Mouse (Mus musculus) heart, postnatal 0 days (tissue): ENCODE results near the gene AC129217.1. TPM values are rescaled to one million over a fixed set of nuclear protein-coding genes. Genes with fewer than 3 reads are reported as not detected.

Experiments
- ATAC-seq: fragments of 200-750 bp; cut with Nextera tagmentation; 2 replicates; pipeline ENCODE4 v1.8.0; 2017; ENCODE audit warnings: low read depth, moderate number of reproducible peaks, moderate library complexity; ENCODE audit not compliant: insufficient read depth
- DNase-seq: peaks from one replicate; pipeline ENCODE4 v3.0.0-alpha.2; 2016; ENCODE audit warnings: low spot score
- H3K27ac ChIP-seq: fragments of 300-500 bp; sonication (generic); 2 replicates; pipeline ENCODE4 v1.5.1; 2014; ENCODE audit warnings: low read depth, mild to moderate bottlenecking
- H3K27me3 ChIP-seq: fragments of 300-500 bp; sonication (generic); 2 replicates; pipeline ENCODE4 v1.6.1; 2014; ENCODE audit warnings: low read length, mixed read lengths; ENCODE audit not compliant: control insufficient read depth, insufficient read depth
- H3K36me3 ChIP-seq: fragments of 300-500 bp; sonication (generic); replicated peaks from 2 replicates; pipeline ENCODE4 v1.6.1; 2014; ENCODE audit warnings: low read length, mixed read lengths; ENCODE audit not compliant: control insufficient read depth, insufficient read depth
- H3K4me1 ChIP-seq: fragments of 300-500 bp; sonication (generic); 2 replicates; pipeline ENCODE4 v1.6.1; 2014; ENCODE audit warnings: antibody characterized with exemption; ENCODE audit not compliant: control insufficient read depth, insufficient read depth
- H3K4me2 ChIP-seq: fragments of 300-500 bp; sonication (generic); 2 replicates; pipeline ENCODE4 v1.6.1; 2014; ENCODE audit warnings: low read depth, mild to moderate bottlenecking, low read length, moderate library complexity
- H3K4me3 ChIP-seq: fragments of 300-500 bp; sonication (generic); 2 replicates; pipeline ENCODE4 v1.5.1; 2014; ENCODE audit warnings: low read depth, low read length
- H3K9ac ChIP-seq: fragments of 300-500 bp; sonication (generic); replicated peaks from 2 replicates; pipeline ENCODE4 v1.6.1; 2014; ENCODE audit warnings: low read depth, low read length, mixed read lengths
- H3K9me3 ChIP-seq: fragments of 300-500 bp; sonication (generic); replicated peaks from 2 replicates; pipeline ENCODE4 v1.6.1; 2016; ENCODE audit warnings: low read length; ENCODE audit not compliant: control insufficient read depth
- CTCF ChIP-seq: IDR thresholded peaks from 2 replicates; pipeline ENCODE4 v1.5.1; 2016; ENCODE audit warnings: antibody characterized with exemption, control low read depth, low read depth
- EP300 ChIP-seq: IDR thresholded peaks from 2 replicates; pipeline ENCODE4 v1.6.1; 2016; ENCODE audit warnings: antibody characterized with exemption, low read depth
- WGBS: fragments of 180-500 bp; shearing (Covaris S2); extraction: QIAGEN DNeasy Blood & Tissue Kit; methylation state at CpG from one replicate; pipeline ENCODE4 v1.1.7; 2014; 5-methylcytosine and 5-hydroxymethylcytosine counted together
- polyA plus RNA-seq: library from polyadenylated mRNA; unstranded; fragments of >200 nt; fragmentation: Nextera tagmentation; extraction: Ambion mirVana; gene quantifications from 2 replicates; pipeline ENCODE4 v1.2.1, GENCODE M21; 2015
- total RNA-seq: library from RNA; depleted of rRNA; stranded (reverse); fragments of >200 nt; gene quantifications from 2 replicates; pipeline ENCODE4 v1.2.3, GENCODE M21; 2014; ENCODE audit warnings: low replicate concordance

AC129217.1 gene
- total and polyA plus RNA-seq, 2 experiments from 2014 or later = not detected

DNA sequence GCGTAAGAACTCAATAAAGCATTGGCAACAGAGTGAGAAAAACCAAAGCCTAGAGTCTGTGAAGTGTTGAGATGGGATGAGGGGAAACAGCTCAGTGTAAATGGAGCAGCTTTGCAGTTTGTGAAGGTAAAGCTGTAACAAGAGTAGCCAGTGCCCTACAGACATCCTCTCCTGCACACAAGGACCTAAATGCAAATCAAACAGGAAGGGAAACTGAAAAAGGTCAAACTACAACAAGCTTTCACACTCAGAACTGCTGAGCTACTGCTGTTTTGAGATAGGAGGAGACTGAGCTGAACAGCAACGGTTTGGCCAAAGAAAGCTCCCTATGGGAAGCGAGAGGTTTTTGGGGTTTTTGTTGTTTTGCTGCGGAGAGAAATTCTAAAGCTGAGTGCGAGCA is 22.8 kb upstream of the AC129217.1 start:
- no peak for TF ChIP-seq CTCF
- no peak for TF ChIP-seq EP300
- Histone ChIP-seq H3K36me3 (peaks cover 41% of the 10 kb centered on the region), H3K4me2 (no peak overlapping the region), H3K9ac (no peak overlapping the region), H3K27ac (no peak overlapping the region), H3K9me3 (no peaks in the 10 kb centered on the region), H3K4me1 (peaks cover 6% of the 10 kb centered on the region; the same call in 1 of the 2 replicates), H3K4me3 (no peak overlapping the region), H3K27me3 (no peaks in the 10 kb centered on the region)
- WGBS = 94% methylated on average over 5 of the region's 5 CpGs
- ATAC-seq = no peak
- DNase-seq = no peak

DNA sequence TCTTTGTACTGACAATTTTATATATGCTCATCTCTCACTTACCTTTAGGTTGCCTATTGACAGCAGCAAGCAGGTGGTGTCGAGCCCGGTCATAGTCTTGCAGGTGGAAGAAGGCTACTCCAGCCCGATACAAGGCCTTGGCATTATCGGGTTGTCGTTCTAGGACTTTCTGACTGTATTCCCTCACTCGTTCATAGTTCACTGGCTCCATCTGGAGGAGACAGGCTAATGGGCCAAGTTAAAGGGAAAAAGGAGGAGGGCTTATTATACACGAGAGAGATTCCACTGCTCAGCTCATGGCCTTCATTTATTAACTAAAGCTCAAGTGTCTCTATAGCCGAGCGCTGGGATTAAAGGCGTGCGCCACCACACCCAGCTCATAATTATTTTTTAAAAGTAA is 13.8 kb upstream of the AC129217.1 start:
- Histone ChIP-seq H3K4me1 (peaks cover 10% of the 10 kb centered on the region), H3K36me3 (peaks cover 49% of the 10 kb centered on the region), H3K4me2 (no peak overlapping the region), H3K27ac (no peak overlapping the region), H3K27me3 (no peaks in the 10 kb centered on the region), H3K9ac (no peak overlapping the region), H3K4me3 (no peak overlapping the region), H3K9me3 (no peaks in the 10 kb centered on the region)
- WGBS = 69% methylated on average over 11 of the region's 11 CpGs
- TF ChIP-seq CTCF = peak; percentile 31
- no peak for TF ChIP-seq EP300
- ATAC-seq (no peak), DNase-seq (no peak)

DNA sequence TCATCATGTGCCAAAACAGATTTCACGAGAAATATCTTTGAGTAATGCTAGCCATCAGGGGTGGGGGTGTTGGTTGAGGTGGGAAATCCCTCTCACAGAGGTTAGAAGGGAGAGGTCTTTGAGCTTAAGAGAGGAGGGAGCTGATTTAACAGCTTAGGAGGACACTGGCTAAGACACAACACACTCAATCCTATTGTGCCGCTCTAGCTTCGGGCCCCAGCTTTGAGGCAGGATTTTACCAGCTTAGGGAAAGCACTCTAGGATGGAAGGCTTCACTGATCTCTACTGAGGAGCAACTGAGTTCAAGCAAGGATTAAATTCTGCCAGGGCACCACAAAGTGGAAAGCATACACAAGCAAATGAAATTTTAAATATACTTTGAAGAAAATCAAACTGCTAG is 12.6 kb upstream of the AC129217.1 start:
- Histone ChIP-seq H3K27ac (no peak overlapping the region), H3K36me3 (peaks cover 40% of the 10 kb centered on the region), H3K4me3 (no peak overlapping the region), H3K9ac (no peak overlapping the region), H3K4me1 (peaks cover 16% of the 10 kb centered on the region), H3K9me3 (no peaks in the 10 kb centered on the region), H3K4me2 (no peak overlapping the region), H3K27me3 (no peaks in the 10 kb centered on the region)
- no peak for DNase-seq
- ATAC-seq = no peak
- TF ChIP-seq EP300 = no peak
- TF ChIP-seq CTCF = no peak
- 79% methylated on average over 3 of the region's 3 CpGs for WGBS

DNA sequence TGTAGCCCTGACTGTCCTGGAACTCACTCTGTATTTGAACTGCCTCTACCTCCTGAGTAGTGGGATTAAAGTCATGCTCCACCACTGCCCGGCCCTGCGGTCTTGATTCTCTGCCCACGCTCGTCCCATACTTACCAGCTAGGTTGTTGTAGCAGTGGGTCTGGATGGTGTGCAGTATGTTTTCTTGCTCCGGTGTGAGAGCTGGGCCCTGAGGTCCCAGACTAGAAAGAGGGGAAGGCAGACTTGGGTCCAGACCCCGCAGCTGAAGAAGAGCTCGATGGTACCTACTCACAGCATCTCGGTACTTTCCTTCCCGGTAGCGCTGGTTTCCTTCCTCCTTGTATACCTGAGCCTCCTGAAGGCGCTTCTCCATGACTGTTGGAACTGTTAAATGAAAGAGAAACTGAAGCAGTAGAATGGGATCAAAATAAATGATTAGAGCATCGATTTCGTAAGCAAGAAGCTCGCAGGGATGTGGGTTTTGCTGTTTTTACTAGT is 11.2 kb upstream of the AC129217.1 start:
- Histone ChIP-seq H3K27me3 (no peaks in the 10 kb centered on the region), H3K4me3 (peak overlapping the region; percentile 96), H3K9ac (peak overlapping the region; percentile 76), H3K4me1 (peaks cover 20% of the 10 kb centered on the region), H3K4me2 (peak overlapping the region; percentile 95), H3K27ac (peak overlapping the region; percentile 99), H3K36me3 (peaks cover 36% of the 10 kb centered on the region), H3K9me3 (no peaks in the 10 kb centered on the region)
- ATAC-seq (no peak), DNase-seq (no peak)
- no peak for TF ChIP-seq CTCF
- TF ChIP-seq EP300 = no peak
- 16% methylated on average over 14 of the region's 14 CpGs for WGBS

DNA sequence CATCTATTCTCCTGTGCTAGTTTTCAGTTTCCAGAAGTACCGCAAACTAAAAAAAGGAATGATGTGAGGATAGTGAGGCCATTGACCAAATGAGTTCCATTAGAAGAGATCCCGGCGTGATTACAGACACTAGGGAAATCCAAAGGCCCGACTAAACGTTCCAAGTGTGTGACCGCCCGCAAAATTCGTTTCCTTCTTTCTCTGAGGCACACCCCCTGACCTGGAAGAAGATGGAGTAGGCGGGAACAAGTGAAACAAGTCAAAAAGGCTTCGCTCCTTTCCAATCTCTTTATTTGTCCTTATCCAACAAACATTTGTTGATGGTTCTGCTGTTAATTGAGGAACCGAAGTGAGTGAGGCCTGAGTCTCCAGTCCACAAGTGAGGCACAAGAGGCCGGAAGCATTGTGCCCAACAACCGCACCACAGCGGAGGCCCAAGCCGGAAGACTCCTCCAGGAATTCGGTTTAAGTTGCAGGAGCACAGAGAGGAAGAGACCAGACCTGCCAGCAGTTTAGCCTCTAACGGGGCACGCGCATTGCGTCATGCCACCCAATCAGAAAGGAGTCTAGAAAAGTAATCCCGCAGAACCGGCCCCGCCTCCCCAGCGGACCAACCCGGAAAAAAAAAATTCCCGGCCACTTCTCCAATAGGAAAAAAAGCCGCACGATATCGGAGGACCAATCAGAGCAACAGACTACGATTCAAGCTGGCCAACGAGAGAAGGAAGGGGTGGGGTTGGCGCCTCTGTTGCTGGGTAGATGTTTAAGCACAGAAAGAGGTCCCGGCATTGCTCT is 10.6 kb upstream of the AC129217.1 start, which contains the start of gene Ttc9c:
TSS of gene Ttc9c (minus strand) at position 533 of the 795 bp plus-strand sequence.
- peaks cover 37% of the 10 kb centered on the region for H3K36me3 ChIP-seq
- H3K4me3 ChIP-seq = peak within 1 kb of the TSS; percentile 96
- TF ChIP-seq EP300 (peak; percentile 86), CTCF (no peak)
- peak within 1 kb of the TSS; percentile 95 for H3K4me2 ChIP-seq
- under 1% methylated on average over 33 of the region's 33 CpGs for WGBS
- H3K9ac ChIP-seq = peak within 1 kb of the TSS; percentile 97
- no peaks in the 10 kb centered on the region for H3K27me3 ChIP-seq
- H3K4me1 ChIP-seq = peaks cover 20% of the 10 kb centered on the region
- no peaks in the 10 kb centered on the region for H3K9me3 ChIP-seq
- peak; percentile 87 for ATAC-seq
- peak; percentile 99 for DNase-seq
- peak within 1 kb of the TSS; percentile 99 for H3K27ac ChIP-seq
